8 mouse cellular contexts compared by ENCODE assay signal in genomic region chr14:30097239-30097638, GRCm38 (mm10).
DNase-seq lines count a peak whose midpoint lies in the region; ATAC-seq and TF ChIP-seq lines count a peak whose summit lies in the region.
"Had no signal": no experiment of that assay in that cellular context is flagged by ENCODE, and none has a peak within 500 bp of the region (broad histone marks: within the 10 kb centered on the region; RNA-seq: fewer than 3 reads in every experiment).

No protein-coding gene starts in this region.

- TF ChIP-seq CTCF in liver, adult 2 months (IDR thresholded peaks at IDR 0.05; ENCODE audit: low read depth, low read length): peak; percentile 45; the same call in 1 of the 2 replicates
- TF ChIP-seq CTCF in stomach, postnatal 0 days (IDR thresholded peaks at IDR 0.05; ENCODE audit: low read depth): peak; percentile 75

- no peak for TF ChIP-seq POLR2A in liver, adult 2 months (IDR thresholded peaks at IDR 0.05; ENCODE audit: extremely low read depth, insufficient read depth, low read length)

- H3K9ac ChIP-seq in liver, adult 2 months (ENCODE audit: low read depth, low read length): no peak overlapping the region
- no peak overlapping the region for H3K9ac ChIP-seq in liver, embryonic 12.5 days
- no peak overlapping the region for H3K9ac ChIP-seq in stomach, postnatal 0 days (ENCODE audit: low read length)
- H3K9ac ChIP-seq: limb, embryonic 12.5 days had no signal

- H3K4me2 ChIP-seq in liver, embryonic 12.5 days: no peak overlapping the region
- H3K4me2 ChIP-seq in stomach, postnatal 0 days (replicated peaks; ENCODE audit: low read depth): no peak overlapping the region
- H3K4me2 ChIP-seq: limb, embryonic 12.5 days had no signal

- DNase-seq in liver, adult 2 months (ENCODE audit: extremely low read depth, low read depth, low spot score): peak; percentile 26
- DNase-seq in NIH3T3 (ENCODE audit: low read depth): peak; percentile 15
- DNase-seq in stomach, postnatal 0 days (ENCODE audit: low spot score): no peak
- DNase-seq in limb, embryonic 10.5 days (ENCODE audit: low spot score): no peak

- H3K27ac ChIP-seq in liver, adult 2 months (replicated peaks; ENCODE audit: insufficient read depth, low read depth, low read length): no peak overlapping the region
- H3K27ac ChIP-seq in liver, embryonic 12.5 days: no peak overlapping the region
- no peak overlapping the region for H3K27ac ChIP-seq in stomach, postnatal 0 days (replicated peaks)
- no peak overlapping the region for H3K27ac ChIP-seq in limb, embryonic 10.5 days
- H3K27ac ChIP-seq: limb, embryonic 12.5 days had no signal

- ATAC-seq in liver, embryonic 12.5 days: no peak
- ATAC-seq in granulocyte monocyte progenitor cell, adult 5-6 weeks (replicated peaks; ENCODE audit: poor library complexity, severe bottlenecking): peak; percentile 59
- ATAC-seq in stomach, postnatal 0 days (ENCODE audit: low FRiP score, low TSS enrichment): no peak
- ATAC-seq in erythroid progenitor cell, adult 5-6 weeks (replicated peaks; ENCODE audit: low FRiP score, poor library complexity, severe bottlenecking): no peak

- no peak overlapping the region for H3K4me3 ChIP-seq in liver, adult 2 months (ENCODE audit: insufficient read depth, low read depth, low read length)
- no peak overlapping the region for H3K4me3 ChIP-seq in liver, embryonic 12.5 days
- H3K4me3 ChIP-seq in stomach, postnatal 0 days (ENCODE audit: low read depth, low read length): no peak overlapping the region
- no peak overlapping the region for H3K4me3 ChIP-seq in limb, embryonic 10.5 days
- H3K4me3 ChIP-seq: limb, embryonic 12.5 days had no signal

- H3K36me3 ChIP-seq in liver, adult 2 months (ENCODE audit: control insufficient read depth, insufficient read depth, low read length): no peaks in the 10 kb centered on the region
- no peaks in the 10 kb centered on the region for H3K36me3 ChIP-seq in liver, embryonic 12.5 days
- H3K36me3 ChIP-seq in stomach, postnatal 0 days (ENCODE audit: control insufficient read depth, insufficient read depth, low read length): no peaks in the 10 kb centered on the region
- no peaks in the 10 kb centered on the region for H3K36me3 ChIP-seq in limb, embryonic 10.5 days
- H3K36me3 ChIP-seq: limb, embryonic 12.5 days had no signal

- H3K27me3 ChIP-seq in liver, adult 2 months (ENCODE audit: control insufficient read depth, insufficient read depth, low read length): no peaks in the 10 kb centered on the region
- H3K27me3 ChIP-seq in liver, embryonic 12.5 days (replicated peaks): no peaks in the 10 kb centered on the region
- no peaks in the 10 kb centered on the region for H3K27me3 ChIP-seq in stomach, postnatal 0 days (ENCODE audit: control insufficient read depth, insufficient read depth, low read length)
- H3K27me3 ChIP-seq in limb, embryonic 10.5 days (ENCODE audit: low read depth, poor library complexity, severe bottlenecking): no peaks in the 10 kb centered on the region
- H3K27me3 ChIP-seq: limb, embryonic 12.5 days had no signal

- no peaks in the 10 kb centered on the region for H3K9me3 ChIP-seq in liver, embryonic 12.5 days (replicated peaks)
- H3K9me3 ChIP-seq in stomach, postnatal 0 days (ENCODE audit: control insufficient read depth, low read length): no peaks in the 10 kb centered on the region
- H3K9me3 ChIP-seq in limb, embryonic 10.5 days (replicated peaks): no peaks in the 10 kb centered on the region
- H3K9me3 ChIP-seq: limb, embryonic 12.5 days had no signal

- TF ChIP-seq EP300 in stomach, postnatal 0 days (optimal IDR thresholded peaks at IDR 0.05): no peak

- no peaks in the 10 kb centered on the region for H3K4me1 ChIP-seq in liver, adult 2 months (ENCODE audit: control insufficient read depth, insufficient read depth, low read length)
- H3K4me1 ChIP-seq in liver, embryonic 12.5 days: no peaks in the 10 kb centered on the region
- H3K4me1 ChIP-seq in stomach, postnatal 0 days (replicated peaks; ENCODE audit: control insufficient read depth, insufficient read depth): no peaks in the 10 kb centered on the region
- no peaks in the 10 kb centered on the region for H3K4me1 ChIP-seq in limb, embryonic 10.5 days
- H3K4me1 ChIP-seq: limb, embryonic 12.5 days had no signal

- 49% methylated on average over 5 of the region's 5 CpGs for WGBS in liver, adult 2 months
- WGBS in liver, embryonic 12.5 days (ENCODE audit: insufficient replicate concordance): 31% methylated on average over 5 of the region's 5 CpGs
- 59% methylated on average over 5 of the region's 5 CpGs for WGBS in stomach, postnatal 0 days
- 58% methylated on average over 5 of the region's 5 CpGs for WGBS in limb, embryonic 10.5 days

- H3K79me2 ChIP-seq in liver, adult 2 months (ENCODE audit: control insufficient read depth, insufficient read depth, low read length): no peaks in the 10 kb centered on the region

Comparison
In these comparisons a context has a peak if more than half of its experiments do, and no peak if none do; other contexts are left out.
1. DNase-seq: peak in liver, adult 2 months (single experiment) and NIH3T3 (single experiment); none in stomach, postnatal 0 days (single experiment) and limb, embryonic 10.5 days (single experiment).